Mouse (Mus musculus) lung, embryonic 14.5 days (tissue): ENCODE data around the gene Clasp1. TPM values are rescaled to one million over a fixed set of nuclear protein-coding genes. Genes with fewer than 3 reads are reported as not detected.

Experiments used
- ATAC-seq: fragments of 200-750 bp; cut with Nextera tagmentation; 2 replicates; pipeline ENCODE4 v1.8.0; 2017; ENCODE audit warnings: mild to moderate bottlenecking, moderate TSS enrichment, moderate library complexity; ENCODE audit not compliant: insufficient read depth
- DNase-seq: peaks from one replicate; pipeline ENCODE4 v3.0.0-alpha.2; 2015
- H3K27ac ChIP-seq: fragments of 300-500 bp; sonication (generic); 2 replicates; pipeline ENCODE4 v1.5.1; 2014; ENCODE audit warnings: low read depth, mild to moderate bottlenecking, moderate library complexity
- H3K27me3 ChIP-seq: fragments of 300-500 bp; sonication (generic); 2 replicates; pipeline ENCODE4 v1.6.1; 2014; ENCODE audit warnings: low read length, control low read depth; ENCODE audit not compliant: insufficient read depth
- H3K36me3 ChIP-seq: fragments of 300-500 bp; sonication (generic); 2 replicates; pipeline ENCODE4 v1.6.1; 2014; ENCODE audit warnings: control low read depth; ENCODE audit not compliant: insufficient read depth
- H3K4me1 ChIP-seq: fragments of 300-500 bp; sonication (generic); 2 replicates; pipeline ENCODE4 v1.6.1; 2014; ENCODE audit warnings: antibody characterized with exemption, control low read depth; ENCODE audit not compliant: insufficient read depth
- H3K4me2 ChIP-seq: fragments of 300-500 bp; sonication (generic); 2 replicates; pipeline ENCODE4 v1.6.1; 2014; ENCODE audit warnings: mild to moderate bottlenecking
- H3K4me3 ChIP-seq: fragments of 300-500 bp; sonication (generic); 2 replicates; pipeline ENCODE4 v1.5.1; 2014; ENCODE audit warnings: low read depth, low read length
- H3K9ac ChIP-seq: fragments of 300-500 bp; sonication (generic); 2 replicates; pipeline ENCODE4 v1.6.1; 2014
- H3K9me3 ChIP-seq: fragments of 300-500 bp; sonication (generic); 2 replicates; pipeline ENCODE4 v1.6.1; 2016; ENCODE audit warnings: low read depth, low read length, control low read depth
- CTCF ChIP-seq: IDR thresholded peaks from 2 replicates; pipeline ENCODE4 v1.5.1; 2016; ENCODE audit warnings: antibody characterized with exemption, low read depth
- WGBS: fragments of 180-500 bp; shearing (Covaris S2); extraction: QIAGEN DNeasy Blood & Tissue Kit; methylation state at CpG from one replicate; pipeline ENCODE4 v1.1.7; 2014; 5-methylcytosine and 5-hydroxymethylcytosine counted together
- polyA plus RNA-seq: library from polyadenylated mRNA; unstranded; fragments of >200 nt; fragmentation: Nextera tagmentation; extraction: Ambion mirVana; gene quantifications from 2 replicates; pipeline ENCODE4 v1.2.1, GENCODE M21; 2014

Gene Clasp1
- polyA plus RNA-seq, 1 experiment from 2014 or later = 60.7 TPM

- Histone ChIP-seq H3K36me3 (no peaks in the 10 kb centered on the region), H3K4me2 (no peak overlapping the region), H3K4me1 (no peaks in the 10 kb centered on the region), H3K27ac (no peak overlapping the region), H3K9ac (no peak overlapping the region), H3K27me3 (no peaks in the 10 kb centered on the region), H3K4me3 (no peak overlapping the region), H3K9me3 (no peaks in the 10 kb centered on the region)
- no peak for TF ChIP-seq CTCF
- 93% methylated on average over 4 of the region's 4 CpGs for WGBS
- ATAC-seq (no peak), DNase-seq (no peak)
Observed at GRCm38 (mm10) chr1:118437856-118438255, 49.0 kb downstream of the Clasp1 start.

GRCm38 (mm10) chr1:118438332-118438731, 49.5 kb downstream of the Clasp1 start:
- H3K4me3 ChIP-seq = no peak overlapping the region
- DNase-seq = no peak
- H3K27me3 ChIP-seq = no peaks in the 10 kb centered on the region
- no peak overlapping the region for H3K4me2 ChIP-seq
- no peaks in the 10 kb centered on the region for H3K4me1 ChIP-seq
- no peak for ATAC-seq
- H3K36me3 ChIP-seq = no peaks in the 10 kb centered on the region
- H3K27ac ChIP-seq = no peak overlapping the region
- no peak overlapping the region for H3K9ac ChIP-seq
- no peak for TF ChIP-seq CTCF
- H3K9me3 ChIP-seq = no peaks in the 10 kb centered on the region

GRCm38 (mm10) chr1:118440547-118440946, 51.7 kb downstream of the Clasp1 start:
- H3K4me1 ChIP-seq = no peaks in the 10 kb centered on the region
- H3K27me3 ChIP-seq = no peaks in the 10 kb centered on the region
- H3K27ac ChIP-seq = no peak overlapping the region
- no peak overlapping the region for H3K4me2 ChIP-seq
- H3K9ac ChIP-seq = no peak overlapping the region
- 88% methylated on average over 1 of the region's 1 CpGs for WGBS
- no peaks in the 10 kb centered on the region for H3K9me3 ChIP-seq
- H3K36me3 ChIP-seq = no peaks in the 10 kb centered on the region
- no peak for ATAC-seq
- no peak for TF ChIP-seq CTCF
- H3K4me3 ChIP-seq = no peak overlapping the region
- no peak for DNase-seq

- Histone ChIP-seq H3K27me3 (no peaks in the 10 kb centered on the region), H3K4me2 (no peak overlapping the region), H3K9ac (no peak overlapping the region), H3K27ac (no peak overlapping the region), H3K4me1 (no peaks in the 10 kb centered on the region), H3K36me3 (no peaks in the 10 kb centered on the region), H3K4me3 (no peak overlapping the region), H3K9me3 (no peaks in the 10 kb centered on the region)
- 81% methylated on average over 7 of the region's 7 CpGs for WGBS
- TF ChIP-seq CTCF = no peak
- DNase-seq (no peak), ATAC-seq (no peak)
Observed at GRCm38 (mm10) chr1:118444420-118444819, 55.6 kb downstream of the Clasp1 start.

- no peak overlapping the region for H3K27ac ChIP-seq
- no peaks in the 10 kb centered on the region for H3K36me3 ChIP-seq
- no peak overlapping the region for H3K4me3 ChIP-seq
- no peak for TF ChIP-seq CTCF
- H3K9ac ChIP-seq = no peak overlapping the region
- ATAC-seq = no peak
- no peaks in the 10 kb centered on the region for H3K9me3 ChIP-seq
- WGBS = 56% methylated on average over 3 of the region's 3 CpGs
- no peak for DNase-seq
- H3K4me1 ChIP-seq = no peaks in the 10 kb centered on the region
- no peak overlapping the region for H3K4me2 ChIP-seq
- H3K27me3 ChIP-seq = no peaks in the 10 kb centered on the region
Observed at GRCm38 (mm10) chr1:118444988-118445387, 56.1 kb downstream of the Clasp1 start.

- Histone ChIP-seq H3K36me3 (no peaks in the 10 kb centered on the region), H3K9me3 (no peaks in the 10 kb centered on the region), H3K27me3 (no peaks in the 10 kb centered on the region), H3K4me3 (no peak overlapping the region), H3K27ac (no peak overlapping the region), H3K4me1 (no peaks in the 10 kb centered on the region), H3K9ac (no peak overlapping the region), H3K4me2 (no peak overlapping the region)
- no peak for DNase-seq
- no peak for TF ChIP-seq CTCF
- no peak for ATAC-seq
- WGBS = 79% methylated on average over 6 of the region's 6 CpGs
Observed at GRCm38 (mm10) chr1:118445441-118445840, 56.6 kb downstream of the Clasp1 start.

GRCm38 (mm10) chr1:118446006-118446405, 57.1 kb downstream of the Clasp1 start:
- H3K4me1 ChIP-seq = no peaks in the 10 kb centered on the region
- H3K4me3 ChIP-seq = no peak overlapping the region
- no peak overlapping the region for H3K9ac ChIP-seq
- no peak for ATAC-seq
- DNase-seq = no peak
- H3K27ac ChIP-seq = no peak overlapping the region
- no peaks in the 10 kb centered on the region for H3K27me3 ChIP-seq
- 87% methylated on average over 3 of the region's 3 CpGs for WGBS
- TF ChIP-seq CTCF = no peak
- no peak overlapping the region for H3K4me2 ChIP-seq
- no peaks in the 10 kb centered on the region for H3K36me3 ChIP-seq
- H3K9me3 ChIP-seq = no peaks in the 10 kb centered on the region

- 89% methylated on average over 2 of the region's 2 CpGs for WGBS
- ATAC-seq (no peak), DNase-seq (no peak)
Observed at GRCm38 (mm10) chr1:118447131-118447530, 58.3 kb downstream of the Clasp1 start.

More at GRCm38 (mm10) chr1:118447131-118447530, 58.3 kb downstream of the Clasp1 start:
- Histone ChIP-seq H3K27me3 (no peaks in the 10 kb centered on the region), H3K4me3 (no peak overlapping the region), H3K27ac (no peak overlapping the region), H3K36me3 (no peaks in the 10 kb centered on the region), H3K9me3 (no peaks in the 10 kb centered on the region), H3K9ac (no peak overlapping the region), H3K4me1 (no peaks in the 10 kb centered on the region), H3K4me2 (no peak overlapping the region)
- TF ChIP-seq CTCF = no peak
